Mouse (Mus musculus): ENCODE measurements at regions not wholly inside any gene's neighbourhood (a gene's known extent, or its start where the extent isn't known, plus 50 kb on each side); places are given as distances from the start of the nearest gene placed in this dataset.
A peak's percentile ranks its signal among the peaks of the same experiment; 100 is the strongest.

DNA sequence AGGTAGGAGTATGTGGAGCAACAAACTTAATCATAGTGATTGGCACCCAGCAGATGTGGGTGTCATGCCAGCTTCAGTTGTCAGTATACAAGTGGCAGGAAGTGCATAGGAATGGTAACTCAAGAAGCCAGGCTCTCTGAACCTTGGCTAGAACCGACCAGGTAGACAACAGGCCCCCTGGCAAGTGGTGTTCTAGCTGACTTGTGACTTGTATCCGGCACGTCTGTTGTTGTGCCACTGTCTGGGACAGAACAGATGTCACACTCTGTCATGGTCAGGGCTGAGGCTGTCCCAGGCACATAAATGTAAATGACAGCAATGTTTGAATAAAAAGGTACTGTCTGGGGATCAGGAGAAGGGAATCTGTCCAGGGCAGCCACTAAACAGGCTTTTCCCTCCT lies 316.0 kb downstream of the Gm49356 start:
- ATAC-seq (replicated peaks; ENCODE audit: poor library complexity) = no peak

GRCm38 (mm10) chr15:59205544-59205943 lies 316.4 kb downstream of the Gm49356 start:
- no peak for ATAC-seq (replicated peaks; ENCODE audit: poor library complexity)

DNA sequence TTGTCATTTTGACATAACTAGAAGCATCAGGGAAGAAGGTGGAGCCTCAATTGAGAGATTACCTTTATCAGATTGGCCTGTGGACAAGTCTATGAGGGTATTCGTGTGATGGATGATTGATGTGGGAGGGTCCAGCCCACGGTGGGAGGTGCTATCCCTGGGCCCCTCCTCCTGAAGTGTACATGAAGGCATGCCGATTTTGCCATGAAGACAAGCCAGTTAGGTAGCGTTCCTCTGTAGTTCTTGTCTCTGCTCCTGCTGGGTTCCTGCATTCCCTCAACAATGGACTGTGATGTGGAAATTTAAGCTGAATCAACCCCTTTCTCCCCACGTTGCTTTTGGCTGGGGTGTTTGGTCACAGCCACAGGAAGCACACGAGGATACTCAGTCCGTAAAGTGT lies 317.5 kb downstream of the Gm49356 start:
- no peak for ATAC-seq (replicated peaks; ENCODE audit: poor library complexity)

GRCm38 (mm10) chr15:59207976-59208375 lies 318.9 kb downstream of the Gm49356 start:
- 0 out of 2 replicates have a peak, but pooled peaks have one; percentile 31 for ATAC-seq (replicated peaks; ENCODE audit: poor library complexity)

- no peak for ATAC-seq (replicated peaks; ENCODE audit: poor library complexity)
Measured at GRCm38 (mm10) chr15:59212362-59212761, 323.3 kb downstream of the Gm49356 start.

- no peak for ATAC-seq (replicated peaks; ENCODE audit: poor library complexity)
Measured at GRCm38 (mm10) chr15:59214096-59214495, 325.0 kb downstream of the Gm49356 start.

- no peak for ATAC-seq (replicated peaks; ENCODE audit: poor library complexity)
Measured at GRCm38 (mm10) chr15:59215239-59215638, 326.1 kb downstream of the Gm49356 start.

GRCm38 (mm10) chr15:59217481-59217880 lies 328.4 kb downstream of the Gm49356 start:
- no peak for ATAC-seq (replicated peaks; ENCODE audit: poor library complexity)

- ATAC-seq (replicated peaks; ENCODE audit: poor library complexity) = no peak
Measured at GRCm38 (mm10) chr15:59218916-59219315, 329.8 kb downstream of the Gm49356 start.

GRCm38 (mm10) chr15:59225637-59226036 lies 336.5 kb downstream of the Gm49356 start:
- 0 out of 2 replicates have a peak, but pooled peaks have one; percentile 31 for ATAC-seq (replicated peaks; ENCODE audit: poor library complexity)

- no peak for ATAC-seq (replicated peaks; ENCODE audit: poor library complexity)
Measured at GRCm38 (mm10) chr15:59227293-59227692, 338.2 kb downstream of the Gm49356 start.

DNA sequence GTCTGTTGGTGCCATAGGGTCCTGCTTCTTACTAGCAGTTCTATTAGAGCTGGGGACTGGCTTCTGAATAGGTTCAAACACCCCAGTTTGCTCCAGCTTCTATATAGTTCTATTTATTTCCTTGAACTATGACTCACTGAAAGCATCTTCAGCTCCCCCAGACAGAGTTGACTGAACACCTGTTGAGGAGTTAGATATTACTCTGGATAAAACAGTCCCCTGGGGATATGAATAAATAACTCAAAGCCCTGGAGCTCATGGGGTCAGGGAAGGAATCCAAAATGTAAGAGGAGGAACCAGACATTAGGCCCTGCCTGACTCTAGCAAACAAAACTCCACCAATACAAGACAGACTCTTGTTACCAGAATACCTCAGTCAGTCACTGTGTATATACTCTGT lies 341.4 kb downstream of the Gm49356 start:
- ATAC-seq (replicated peaks; ENCODE audit: poor library complexity) = no peak

DNA sequence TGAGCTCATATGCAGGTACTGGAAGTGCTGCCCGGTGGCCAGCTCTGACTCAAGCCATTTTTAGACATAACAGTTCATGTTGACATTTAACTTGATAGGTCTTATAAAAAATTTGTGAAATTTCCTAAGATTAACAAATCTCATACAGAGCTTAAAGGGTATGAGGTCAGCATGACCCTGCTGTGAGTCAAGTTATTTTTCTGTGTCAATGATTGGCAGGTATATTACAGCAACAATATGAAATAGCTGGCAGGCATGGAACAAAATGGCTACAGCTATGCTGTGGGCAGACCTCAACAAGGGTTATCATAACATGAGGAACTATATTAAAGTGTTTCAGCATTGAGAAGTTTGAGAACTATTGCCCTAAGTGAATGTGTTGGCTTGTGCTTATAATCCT lies 342.6 kb downstream of the Gm49356 start:
- no peak for ATAC-seq (replicated peaks; ENCODE audit: poor library complexity)

DNA sequence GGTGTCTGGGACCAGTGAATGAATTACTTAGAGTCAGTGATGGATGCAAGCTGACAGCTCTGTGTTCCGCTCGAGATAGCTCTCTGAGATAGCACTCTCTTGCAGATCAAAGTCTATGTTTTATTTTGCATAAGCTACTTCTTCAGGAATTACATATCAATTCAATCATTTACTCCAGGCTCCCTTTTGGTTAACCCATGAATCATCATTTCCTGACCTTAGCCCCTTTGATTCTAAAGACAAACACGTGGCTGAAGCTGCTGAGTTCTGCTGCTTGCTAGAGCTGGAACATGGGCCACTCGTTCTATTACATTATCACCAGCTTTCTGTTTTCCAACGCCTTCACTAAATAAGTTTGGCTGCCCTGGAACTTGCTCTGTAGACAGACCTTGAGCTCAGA lies 343.2 kb downstream of the Gm49356 start:
- no peak for ATAC-seq (replicated peaks; ENCODE audit: poor library complexity)

GRCm38 (mm10) chr15:59237446-59238161 lies 348.5 kb downstream of the Gm49356 start:
- no peak for ATAC-seq (replicated peaks; ENCODE audit: poor library complexity)

- no peak for ATAC-seq (replicated peaks; ENCODE audit: poor library complexity)
Measured at GRCm38 (mm10) chr15:59241752-59242151, 352.7 kb downstream of the Gm49356 start.

DNA sequence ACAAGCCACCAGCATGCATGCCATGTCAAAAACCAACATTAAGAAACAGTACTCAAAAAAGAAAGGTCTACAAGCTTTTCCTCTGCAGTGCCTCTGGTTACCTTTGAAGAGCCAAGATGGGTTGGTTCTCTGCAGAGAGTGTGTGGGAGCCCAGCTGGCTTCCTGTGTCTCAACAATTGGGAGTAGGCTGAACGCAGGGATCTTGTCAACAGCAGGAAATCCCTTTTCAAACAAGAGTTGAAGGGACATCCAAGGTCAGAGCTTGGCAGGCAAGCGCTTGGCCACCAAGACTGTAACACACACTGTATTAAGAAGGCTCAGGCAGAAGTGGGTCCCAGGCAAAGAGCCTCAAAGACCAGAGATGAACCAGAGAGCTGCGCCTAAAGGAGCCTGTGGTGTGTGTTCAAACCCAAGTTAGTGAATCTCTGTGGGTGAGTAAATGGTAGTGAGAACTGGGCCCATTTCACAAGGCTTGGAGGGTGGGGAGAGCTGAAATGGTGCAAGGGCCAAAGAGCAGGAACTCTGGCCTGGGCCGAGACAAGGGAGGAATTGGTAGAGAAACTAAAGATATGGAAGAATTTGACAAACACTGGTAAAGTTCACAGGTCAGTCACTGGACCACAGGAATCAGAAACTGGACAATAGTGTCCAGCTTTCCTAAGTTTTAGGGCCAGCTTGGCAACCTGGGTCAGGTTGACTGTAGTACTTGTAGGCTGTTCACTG lies 357.0 kb downstream of the Gm49356 start:
- no peak for ATAC-seq (replicated peaks; ENCODE audit: poor library complexity)

DNA sequence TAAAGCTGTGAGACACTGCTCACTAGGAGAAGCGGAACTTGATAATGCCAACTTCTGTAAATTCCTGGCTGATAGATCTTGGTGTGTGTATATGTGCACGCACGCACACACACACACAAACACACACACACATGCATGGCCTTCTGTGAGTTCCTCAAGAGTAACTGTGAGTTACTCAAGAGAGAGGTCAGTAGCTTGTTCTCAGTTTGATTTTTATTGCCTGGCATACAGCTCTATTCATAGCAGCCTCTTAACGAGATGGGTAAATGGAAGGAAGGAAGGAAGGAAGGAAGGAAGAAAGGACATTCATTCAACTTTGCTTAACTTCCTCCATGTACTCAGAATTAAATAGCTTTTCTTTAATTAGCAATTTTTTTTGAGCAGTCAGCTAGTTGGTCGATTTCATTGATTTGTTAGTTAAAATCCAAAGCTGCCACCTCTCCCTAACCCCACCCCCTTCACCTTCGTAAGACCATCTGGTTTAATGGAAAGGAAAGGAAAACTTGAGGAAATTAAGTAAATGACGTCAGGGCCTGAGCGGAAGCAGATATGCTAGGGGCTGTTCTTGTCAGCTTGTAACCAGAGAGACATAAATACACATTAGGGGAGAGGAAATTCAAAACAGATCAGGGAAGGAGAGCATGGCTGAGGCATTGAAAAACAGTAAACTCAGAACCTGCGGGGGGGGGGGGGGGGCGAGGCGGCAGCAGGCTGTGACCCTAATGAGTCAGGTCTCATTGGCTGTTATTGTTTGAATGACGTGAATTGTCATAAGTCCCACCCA lies 359.6 kb downstream of the Gm49356 start:
- ATAC-seq (replicated peaks; ENCODE audit: poor library complexity) = peak; percentile 57

DNA sequence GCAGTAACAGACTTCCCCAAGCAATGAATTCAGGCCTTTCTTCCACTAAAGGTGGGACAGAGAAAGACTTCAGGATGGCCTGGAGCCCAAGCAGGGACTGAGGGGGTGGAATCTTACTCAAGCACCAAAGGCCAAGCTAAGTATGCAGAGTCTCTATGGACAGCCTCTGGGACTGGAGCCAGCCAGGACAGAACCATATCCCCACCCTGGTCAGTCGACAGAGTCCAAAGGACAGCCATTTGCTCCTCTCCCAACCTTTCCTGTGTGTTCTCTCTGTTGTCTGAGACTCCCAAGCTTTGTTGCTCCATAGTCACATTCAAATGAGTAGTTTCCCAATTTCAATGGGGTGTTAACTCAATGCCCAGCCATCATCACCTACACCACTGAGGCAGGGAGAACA lies 372.3 kb downstream of the Gm49356 start:
- no peak for ATAC-seq (replicated peaks; ENCODE audit: poor library complexity)

DNA sequence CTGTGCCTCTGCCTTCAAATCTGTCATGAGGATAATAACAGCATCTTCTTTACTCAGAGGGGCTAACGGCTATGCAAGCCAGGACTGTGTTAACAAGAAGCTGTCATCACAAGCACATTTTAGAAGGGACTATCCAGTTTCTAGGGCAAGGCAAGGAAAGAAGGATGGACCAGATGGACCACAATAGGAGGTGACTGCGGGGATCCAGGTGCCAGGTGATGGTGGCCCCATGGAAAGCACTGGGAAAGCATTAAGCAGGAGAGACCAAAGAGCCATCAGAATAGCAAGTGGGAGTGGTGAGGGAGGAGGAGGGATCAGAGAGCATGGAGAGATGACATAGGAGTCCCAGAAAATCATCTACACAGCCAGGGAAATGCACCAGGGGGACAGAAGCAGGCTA lies 373.3 kb downstream of the Gm49356 start:
- ATAC-seq (replicated peaks; ENCODE audit: poor library complexity) = no peak

GRCm38 (mm10) chr15:59263433-59264328 lies 374.6 kb downstream of the Gm49356 start:
- peak; percentile 99 for ATAC-seq (replicated peaks; ENCODE audit: poor library complexity)
